Mouse (Mus musculus) gastrocnemius, adult 8-10 months (tissue): ENCODE results near the gene Ablim2. TPM values are rescaled to one million over a fixed set of nuclear protein-coding genes. Genes with fewer than 3 reads are reported as not detected.

Experiments used
- DNase-seq, 2 experiments: peaks; one replicate each; pipeline ENCODE4 v3.0.0; 2022; ENCODE audit warnings: low spot score in 2 of 2
- total RNA-seq, 4 experiments: library from RNA; stranded (reverse); gene quantifications; 2 replicates each; pipeline ENCODE4 v1.2.4; 2022

Ablim2 gene
- total RNA-seq, 4 experiments from 2014 or later = 36.1 to 43.4 (median 40.7) TPM

DNA sequence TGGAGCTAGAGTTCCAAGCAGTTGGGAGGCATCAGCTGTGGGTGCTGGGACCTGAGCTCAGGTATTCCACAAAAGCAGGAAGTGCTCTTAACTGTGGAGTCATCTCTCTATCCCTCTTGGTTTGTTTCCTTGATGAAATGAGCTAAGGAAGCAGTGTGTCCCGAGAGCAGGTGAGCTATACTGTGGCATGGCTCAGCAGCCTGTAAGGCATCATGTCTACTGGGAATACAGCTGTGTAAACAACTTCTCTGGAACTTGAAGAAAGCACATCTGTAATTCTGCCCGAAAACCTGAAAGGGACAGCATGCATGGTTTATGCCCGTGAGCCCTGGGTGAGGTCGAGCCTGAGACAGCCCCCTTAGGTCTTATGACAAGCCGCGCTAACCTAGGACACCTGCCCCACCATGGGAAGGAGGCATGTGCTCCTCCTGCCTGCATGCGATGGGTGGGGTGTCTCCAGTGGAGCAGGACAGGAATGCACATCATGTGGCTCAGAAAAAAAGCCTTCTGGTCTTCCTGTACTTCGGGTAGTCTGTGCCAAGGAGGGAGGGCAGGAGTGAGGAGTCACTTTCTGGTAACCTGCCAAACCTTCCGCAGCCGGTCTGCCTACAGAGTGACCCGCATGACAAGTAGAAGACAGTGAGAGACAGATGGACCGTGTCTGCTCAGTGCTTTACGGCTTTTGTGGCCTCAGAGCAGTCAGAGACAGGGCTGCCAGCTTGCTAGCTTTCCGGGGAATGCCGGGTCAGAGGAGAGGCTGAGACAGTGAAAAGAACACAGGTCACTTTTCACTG is 150.2 kb downstream of the Ablim2 start:
- DNase-seq = peak; percentile 38 to 54

DNA sequence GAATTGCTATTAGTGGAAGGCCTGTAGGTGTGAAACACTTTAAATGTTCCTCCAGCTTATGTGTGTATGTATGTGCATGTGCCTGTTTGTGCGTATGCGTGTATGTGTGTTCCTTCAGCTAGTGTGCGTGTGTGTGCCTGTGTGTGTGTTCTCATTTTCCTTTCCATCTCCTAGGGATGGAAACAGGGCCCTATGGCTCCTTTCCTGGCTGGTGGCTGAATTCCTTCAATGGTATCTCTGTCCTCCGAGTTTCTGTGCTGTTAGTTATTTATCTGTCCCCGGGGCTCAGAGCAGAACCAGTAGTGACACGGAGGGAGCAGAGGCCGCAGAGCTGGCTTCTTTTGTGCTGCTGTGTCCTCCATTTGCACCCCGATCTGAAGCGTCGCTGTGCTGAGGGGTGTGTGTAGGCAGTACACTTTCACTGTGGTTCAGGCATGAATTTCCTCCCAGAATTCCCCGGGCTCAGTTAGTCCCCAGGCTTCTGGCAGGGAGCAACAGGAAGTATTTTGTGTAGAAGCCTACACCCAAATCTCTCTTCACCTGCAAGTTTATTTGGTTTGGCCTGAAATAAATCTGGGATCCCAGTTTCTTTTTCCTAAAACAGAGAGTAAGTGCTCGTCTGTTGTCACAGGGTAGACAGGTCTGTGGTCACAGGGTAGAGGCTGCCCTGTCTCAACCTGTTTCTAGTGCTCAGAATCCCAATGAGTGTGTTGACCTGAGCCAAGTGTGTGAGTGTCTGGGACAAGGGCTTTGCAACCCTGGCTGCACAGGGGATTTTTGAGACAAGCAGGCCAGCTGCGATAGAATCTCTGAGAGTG is 151.2 kb downstream of the Ablim2 start:
- no peak for DNase-seq

DNA sequence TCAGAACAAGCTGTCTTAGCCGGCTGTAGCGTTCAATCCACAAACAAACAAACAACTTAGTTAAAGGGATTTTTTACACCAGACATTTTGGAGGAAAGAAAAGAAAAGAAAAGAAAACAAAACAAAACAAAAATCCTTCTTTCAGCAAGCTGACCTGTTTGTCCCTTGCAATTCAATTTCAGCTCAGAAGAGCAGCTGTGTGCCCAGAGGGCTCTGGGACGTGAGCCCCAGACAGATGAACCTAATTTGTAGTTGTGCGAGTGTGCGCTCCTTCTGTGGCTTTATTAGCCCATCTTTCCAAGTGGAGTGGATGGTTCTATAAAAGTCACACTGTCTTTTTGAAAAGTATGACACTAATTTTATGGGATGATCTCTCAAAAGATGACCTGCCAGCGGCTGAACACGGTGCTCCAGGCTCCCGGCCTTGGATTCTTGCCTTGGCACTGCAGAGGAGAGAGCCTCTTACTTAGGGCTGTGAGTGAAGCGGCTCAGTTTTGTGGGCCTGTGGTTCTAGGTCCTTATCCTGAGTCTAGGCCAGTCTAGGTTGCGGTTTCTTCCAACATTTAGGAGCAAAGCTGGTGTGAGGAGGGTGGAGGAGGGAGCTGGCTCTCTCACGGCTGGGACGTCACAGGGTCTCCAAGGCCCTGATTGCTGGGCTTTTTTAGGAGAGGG is 158.1 kb downstream of the Ablim2 start:
- no peak for DNase-seq

DNA sequence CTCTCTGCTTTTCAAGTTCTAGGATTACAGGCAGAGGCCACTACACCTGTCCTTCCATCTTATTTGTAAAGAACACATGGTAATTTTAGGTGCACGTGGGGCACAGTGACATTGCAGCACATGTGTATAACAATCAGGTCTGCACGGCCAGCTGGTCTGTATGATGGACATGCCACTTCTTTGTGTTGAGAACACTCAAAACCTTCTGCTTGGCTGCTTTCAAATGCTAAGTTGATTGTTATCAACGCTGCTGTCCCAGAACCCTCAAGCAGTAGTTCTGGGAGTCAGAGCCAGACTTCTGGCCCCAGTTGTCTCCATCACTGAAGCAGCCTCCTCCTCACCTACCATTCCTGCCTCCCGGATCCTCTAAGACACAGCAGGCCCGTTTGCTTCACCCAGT is 159.0 kb downstream of the Ablim2 start:
- no peak for DNase-seq

DNA sequence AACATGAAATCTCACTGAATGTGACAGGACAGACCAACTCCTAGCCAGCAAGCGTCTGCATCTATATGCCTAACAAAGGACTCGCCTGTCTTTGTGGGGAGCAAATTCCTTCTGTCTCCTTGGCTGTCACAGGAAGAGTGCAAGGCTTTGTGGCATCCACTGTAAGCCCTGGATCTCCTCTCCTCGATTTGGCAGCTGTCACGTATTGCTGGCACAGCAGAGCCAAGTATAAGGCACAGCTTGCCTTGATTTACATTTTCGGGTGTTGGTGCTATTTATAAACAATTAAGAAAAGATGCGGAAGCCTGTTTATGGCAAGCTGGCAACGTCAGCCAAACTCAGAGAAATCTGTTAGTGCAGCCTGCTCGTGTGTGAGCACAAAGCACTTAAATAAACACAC is 160.7 kb downstream of the Ablim2 start:
- DNase-seq = no peak

DNA sequence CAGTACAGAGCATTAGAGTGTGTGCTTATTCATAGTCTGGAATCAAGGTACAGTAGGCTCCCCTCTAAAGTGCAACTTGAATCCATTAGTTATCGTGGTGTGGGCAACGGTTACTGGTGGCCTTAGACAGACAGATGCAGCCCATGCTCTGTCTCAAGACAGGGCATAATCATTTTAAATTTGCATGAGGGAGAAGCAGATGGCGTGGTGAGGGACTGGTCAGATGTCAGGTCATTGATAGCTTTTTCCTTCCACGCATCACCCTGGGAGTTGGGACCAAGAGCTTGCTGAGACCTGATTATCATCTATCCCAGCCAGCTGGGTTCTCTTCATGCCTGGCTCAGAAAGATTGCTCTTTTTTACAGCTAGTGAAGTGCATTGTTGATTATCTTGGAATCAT is 162.4 kb downstream of the Ablim2 start:
- DNase-seq = no peak

DNA sequence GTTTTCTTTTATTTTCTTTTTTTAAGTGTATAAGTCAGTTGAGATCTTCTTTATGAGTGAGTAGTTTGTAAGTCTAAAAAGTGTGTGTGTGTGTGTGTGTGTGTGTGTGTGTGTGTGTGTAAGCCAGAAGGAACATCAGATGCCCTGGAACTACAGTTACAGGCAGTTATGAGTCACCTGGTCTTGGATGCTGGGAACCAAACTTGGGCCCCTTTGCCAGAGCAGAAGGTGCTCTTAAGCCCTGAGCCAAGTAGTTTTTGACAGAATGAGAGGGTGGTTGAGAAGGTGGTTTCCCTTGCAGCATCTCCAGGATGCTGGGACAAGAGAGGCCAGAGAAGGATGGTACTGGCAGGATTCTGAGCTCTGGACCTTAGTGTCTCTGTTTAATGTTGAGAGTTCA is 162.9 kb downstream of the Ablim2 start:
- no peak for DNase-seq

DNA sequence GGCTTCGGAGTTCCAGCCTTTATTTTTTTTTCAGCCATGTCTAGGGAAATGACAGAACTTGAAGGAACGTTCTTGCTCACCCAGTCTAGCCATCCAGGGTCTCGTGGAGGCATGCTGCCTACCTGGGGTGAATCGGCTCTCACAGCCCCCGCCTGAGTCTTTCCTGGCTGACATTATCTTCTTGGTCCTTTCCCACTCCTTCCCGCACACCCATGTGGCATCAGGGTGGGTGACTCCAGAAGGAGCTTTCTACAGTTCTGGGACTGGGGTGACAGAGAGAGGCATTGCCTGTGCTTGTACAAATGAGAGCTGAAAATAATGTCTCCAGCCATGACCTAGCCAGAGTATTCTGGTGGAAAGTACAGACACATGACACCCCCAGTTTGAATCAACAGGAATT is 163.5 kb downstream of the Ablim2 start:
- no peak for DNase-seq

DNA sequence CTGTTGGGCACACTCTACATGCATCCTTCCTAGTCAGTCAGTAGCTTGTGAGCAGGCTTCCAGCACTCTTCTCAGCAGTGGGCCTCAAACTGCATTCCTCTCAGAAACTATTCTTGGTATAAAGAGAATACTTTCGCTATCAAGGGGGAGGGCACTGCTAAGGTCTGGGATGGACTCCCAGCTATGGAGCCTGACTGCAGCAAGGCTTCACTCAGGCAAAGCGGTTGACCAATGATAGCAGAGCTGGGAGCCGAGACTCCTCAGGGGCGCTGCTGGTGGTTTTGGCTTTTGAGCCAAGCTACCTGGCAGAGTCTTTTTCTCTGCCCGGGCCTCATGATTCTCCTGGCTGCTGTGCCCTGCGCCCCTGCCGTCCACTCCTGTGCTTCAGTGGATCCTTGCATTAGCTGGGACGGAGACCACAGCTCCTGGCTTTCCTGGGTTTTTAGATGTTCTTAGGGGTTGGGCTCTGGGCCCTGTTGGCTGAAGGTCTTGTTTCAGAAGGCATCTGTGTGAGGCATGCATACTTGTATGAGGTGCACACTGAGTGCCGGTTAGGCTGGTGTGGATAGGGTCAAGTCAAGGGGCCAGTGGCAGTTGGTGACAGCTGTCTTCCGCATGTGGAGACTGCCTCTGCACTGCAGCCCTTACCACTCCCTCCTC is 164.0 kb downstream of the Ablim2 start:
- DNase-seq = no peak

DNA sequence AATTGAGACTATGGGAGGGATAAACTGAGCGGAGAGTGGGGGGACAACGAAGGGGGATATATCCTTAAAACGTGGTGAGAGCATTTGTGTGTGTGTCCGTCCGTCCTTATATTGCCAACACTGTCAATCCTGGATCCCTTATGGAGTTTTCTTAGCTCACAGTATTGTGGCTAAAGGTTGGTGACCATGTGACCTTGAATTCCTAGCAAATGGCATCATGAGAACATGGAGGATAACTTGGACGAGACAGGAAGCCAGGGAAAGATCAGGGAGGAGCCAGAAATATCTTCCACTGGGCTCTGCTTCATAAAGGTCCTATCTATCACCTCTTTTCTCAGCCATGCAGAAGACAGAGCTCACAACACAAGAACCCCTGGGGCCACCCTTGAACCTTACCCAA is 165.8 kb downstream of the Ablim2 start:
- no peak for DNase-seq

DNA sequence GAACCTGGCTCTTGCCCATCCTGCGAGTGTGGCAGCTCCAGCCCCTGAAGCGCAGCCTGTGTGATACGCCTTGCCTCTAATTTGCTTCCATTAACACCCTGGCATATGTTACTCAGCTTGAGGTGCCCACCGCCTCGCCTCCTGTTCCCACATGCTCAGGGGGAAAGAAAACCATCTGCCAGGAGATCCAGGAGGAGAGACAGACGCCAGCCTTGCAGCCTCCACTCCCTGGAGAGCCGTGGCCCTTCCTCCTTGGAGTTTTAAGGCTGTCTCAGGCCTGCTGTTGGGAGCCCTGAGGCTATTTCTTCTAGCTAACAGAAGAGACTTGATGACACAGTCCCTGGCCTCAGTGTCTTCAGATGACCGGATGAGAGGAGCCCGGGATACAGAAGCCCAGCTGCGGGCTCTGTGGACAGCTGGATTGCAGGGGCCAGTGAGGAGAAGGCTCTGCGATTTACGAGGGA is 167.5 kb downstream of the Ablim2 start:
- no peak for DNase-seq

DNA sequence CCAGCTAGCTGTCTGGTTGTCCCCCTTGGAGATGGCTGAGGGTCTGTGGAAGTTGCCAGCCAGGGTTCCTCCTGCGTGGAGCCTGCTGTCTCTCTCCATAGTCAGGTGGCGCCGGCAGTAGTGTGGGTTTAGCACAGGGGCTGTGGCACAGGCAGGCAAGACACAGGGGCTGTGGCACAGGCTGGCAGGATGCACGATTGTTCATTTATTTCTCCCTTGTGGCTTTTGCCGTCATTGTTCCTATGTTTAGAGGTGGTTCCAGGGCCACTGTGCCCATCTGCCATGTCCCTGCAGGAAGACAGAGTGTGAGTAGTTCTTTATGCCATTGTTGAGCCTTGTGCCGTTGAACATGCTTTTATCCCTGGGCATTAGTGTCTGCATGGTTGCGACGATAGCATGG is 168.8 kb downstream of the Ablim2 start:
- no peak for DNase-seq

DNA sequence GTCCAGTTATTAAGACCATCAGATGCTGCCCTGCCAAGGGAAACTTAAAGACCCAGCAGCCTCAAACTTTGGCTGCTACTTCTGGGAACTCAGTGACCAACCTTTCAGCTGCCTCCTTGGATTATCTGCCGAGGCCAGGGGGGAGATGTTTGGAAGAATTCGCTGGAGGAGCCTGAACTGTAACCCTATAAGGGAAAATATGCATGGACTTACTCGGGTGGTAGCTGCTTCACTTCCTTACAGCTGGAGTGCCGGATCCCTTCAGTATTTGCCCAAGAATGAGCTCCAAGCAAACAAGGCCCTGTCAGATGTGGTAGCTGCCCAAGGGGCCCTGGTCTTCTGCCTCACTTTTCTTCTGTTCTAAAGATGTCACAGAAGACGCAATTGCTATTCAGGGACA is 173.6 kb downstream of the Ablim2 start:
- DNase-seq = no peak

DNA sequence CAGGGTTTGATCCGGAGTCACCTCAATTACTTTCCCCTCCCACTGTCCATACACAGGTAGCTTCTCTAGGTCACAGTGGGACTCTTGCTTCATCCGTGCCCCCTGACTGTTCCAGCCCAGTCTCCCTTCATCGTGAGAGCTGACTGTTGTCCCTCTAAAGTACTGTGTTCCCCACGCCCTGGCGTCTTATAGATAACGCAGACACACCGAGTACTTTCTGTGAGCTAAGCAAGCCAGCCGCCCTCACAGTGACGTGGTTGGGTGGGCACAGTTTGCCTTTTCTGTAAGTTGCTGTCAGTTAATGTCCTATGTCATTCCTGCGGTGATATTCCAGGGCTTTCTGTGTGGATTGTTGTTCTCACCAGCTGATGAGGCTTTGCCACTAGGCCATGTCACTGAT is 175.4 kb downstream of the Ablim2 start:
- no peak for DNase-seq

Other genes with a start within 250 kb of the Ablim2 start
- under 1 TPM in 1 of 4 experiments, not detected in 3; 0.25 TPM for gene Cpz, start 232.2 kb upstream of the Ablim2 start, total RNA-seq
- gene Trmt44, start 182.8 kb upstream of the Ablim2 start, total RNA-seq = 1 to 10 TPM; 1.2 to 1.9 (median 1.4) TPM
- 10 to 100 TPM; 14.6 to 20.0 (median 17.2) TPM for gene Acox3, start 174.8 kb upstream of the Ablim2 start, total RNA-seq
- gene Htra3, start 78.1 kb upstream of the Ablim2 start, total RNA-seq = 10 to 100 TPM; 19.9 to 34.2 (median 25.1) TPM
- gene Sh3tc1, start 17.9 kb upstream of the Ablim2 start, total RNA-seq = 1 to 10 TPM; 1.4 to 2.9 (median 1.9) TPM
- gene Afap1, start 135.4 kb downstream of the Ablim2 start, total RNA-seq = 1 to 10 TPM; 5.5 to 7.5 (median 5.8) TPM